Mouse (Mus musculus): ENCODE results near the gene Chil1.

DNA sequence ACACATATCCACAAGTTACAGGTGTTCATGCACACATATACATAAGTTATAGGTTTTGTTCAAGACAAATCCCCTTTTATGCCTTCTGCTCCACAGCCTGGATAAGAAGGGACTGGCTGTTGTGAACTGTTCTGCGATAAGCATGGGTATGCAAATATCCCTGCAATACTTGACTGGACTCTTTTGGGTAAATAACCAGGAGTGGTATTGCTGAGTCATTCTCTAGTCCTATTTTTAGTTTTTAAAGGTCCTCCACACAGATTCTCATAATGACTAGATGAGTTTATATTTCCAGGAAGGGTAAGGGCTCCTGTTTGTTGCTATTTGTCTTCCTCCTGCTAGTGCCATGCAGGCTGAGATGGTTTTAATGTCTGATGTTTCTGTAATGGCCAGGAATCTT lies 39.2 kb downstream of the Chil1 start:
- 0 out of 2 replicates have a peak, but pooled peaks have one; percentile 16 for TF ChIP-seq MXI1 (IDR thresholded peaks at IDR 0.05; ENCODE audit: low read depth, low read length)
- TF ChIP-seq POLR2A (IDR thresholded peaks at IDR 0.05; ENCODE audit: low read depth, low read length): no peak
- TF ChIP-seq CTCF (conservative IDR thresholded peaks at IDR 0.05 in 1 of 2, IDR thresholded peaks at IDR 0.05 in 1 of 2; ENCODE audit: low read depth in 2 of 2, low read length in 2 of 2): no peak
- peak; percentile 73 for TF ChIP-seq BHLHE40 (IDR thresholded peaks at IDR 0.05; ENCODE audit: low read depth, low read length)
- TF ChIP-seq KAT2A (IDR thresholded peaks at IDR 0.05; ENCODE audit: insufficient replicate concordance, low read length): no peak
- peak; percentile 91 for TF ChIP-seq EP300 (IDR thresholded peaks at IDR 0.05; ENCODE audit: low read length)
- TF ChIP-seq ZNF384 (IDR thresholded peaks at IDR 0.05; ENCODE audit: low read depth, low read length): no peak
- TF ChIP-seq NRF1 (IDR thresholded peaks at IDR 0.05; ENCODE audit: low read depth, low read length): no peak
- TF ChIP-seq ZC3H11A (IDR thresholded peaks at IDR 0.05; ENCODE audit: low read depth, low read length): no peak
